Mouse (Mus musculus) left cerebral cortex, postnatal 10 days (tissue): ENCODE results near the gene Dtx3. TPM values are rescaled to one million over a fixed set of nuclear protein-coding genes. Genes with fewer than 3 reads are reported as not detected.
A peak's percentile ranks its signal among the peaks of the same experiment; 100 is the strongest.
"Not testable (repeated sequence)": the region's sequence is repeated elsewhere in the genome, so short reads cannot be mapped to it uniquely, and the experiment has no call there.

Experiments
- DNase-seq, 2 experiments: peaks; one replicate each; pipeline ENCODE4 v3.0.0; 2021 to 2022; ENCODE audit warnings: low spot score in 2 of 2, mixed read lengths in 1 of 2; ENCODE audit errors: extremely low spot score in 1 of 2
- intact Hi-C: fragments of 180-260 bp; cut with DNase I; formaldehyde crosslinking; loops from one replicate; pipeline ENCODE4 v1.15.1; 2025
- total RNA-seq, 2 experiments: library from RNA; stranded (reverse); gene quantifications; 2 replicates each; pipeline ENCODE4 v1.2.3; 2021

Dtx3 gene
- total RNA-seq, 2 experiments from 2014 or later: 182 to 185 TPM

DNA sequence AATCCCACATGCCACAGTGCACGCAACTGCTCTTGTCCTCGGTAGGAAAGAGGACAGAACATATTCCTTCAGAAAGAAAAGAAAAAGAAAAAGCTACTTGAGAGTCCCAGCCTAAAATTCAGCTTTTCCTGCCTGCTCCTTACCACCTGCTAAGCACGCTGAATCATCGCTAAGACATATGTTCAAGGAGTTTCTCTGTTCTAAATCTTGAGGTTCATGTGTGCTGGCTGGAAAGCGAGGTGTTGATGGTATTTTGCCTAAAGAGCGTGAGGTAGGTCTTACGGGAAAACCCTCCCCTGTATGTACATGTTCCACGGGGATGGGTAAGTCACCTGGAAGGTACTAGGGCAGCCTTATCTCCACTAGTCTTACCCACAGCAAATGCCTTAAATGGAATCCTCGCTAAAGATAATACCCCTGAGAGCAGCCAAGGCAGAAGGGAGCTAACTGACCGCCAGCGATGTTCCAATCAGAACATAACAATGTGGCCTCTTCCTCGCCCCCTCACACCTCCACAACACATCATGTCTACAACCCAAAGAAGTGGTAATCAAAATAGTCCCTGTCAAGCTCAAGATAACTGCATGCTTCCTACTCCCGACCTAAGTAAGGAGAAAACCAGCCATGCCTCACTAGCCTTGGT is 14.5 kb upstream of the Dtx3 start:
- intact Hi-C loops: no loop called here

DNA sequence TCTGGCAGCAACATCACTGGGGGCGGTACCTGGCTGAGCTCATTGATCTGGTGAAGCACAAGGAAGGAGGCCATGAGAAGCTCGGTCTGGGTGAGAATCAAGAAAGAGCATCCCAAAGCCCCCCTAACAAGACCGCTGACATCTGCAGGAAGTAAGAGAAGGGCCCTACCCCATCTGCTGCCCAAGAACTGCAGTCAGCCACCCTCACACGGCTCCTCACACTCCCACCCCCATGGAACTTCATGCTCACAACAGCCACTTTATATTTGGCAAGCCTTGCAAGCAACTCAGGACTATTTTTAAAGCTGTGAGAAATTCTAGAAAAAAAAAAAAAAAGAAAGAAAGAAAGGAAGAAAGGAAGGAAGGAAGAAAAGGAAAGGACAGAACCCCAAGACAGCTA is 13.4 kb upstream of the Dtx3 start:
- intact Hi-C loops: no loop called here
- no peak for DNase-seq

More for the DNA sequence above, 14.5 kb upstream of the Dtx3 start:
- DNase-seq: no peak

DNA sequence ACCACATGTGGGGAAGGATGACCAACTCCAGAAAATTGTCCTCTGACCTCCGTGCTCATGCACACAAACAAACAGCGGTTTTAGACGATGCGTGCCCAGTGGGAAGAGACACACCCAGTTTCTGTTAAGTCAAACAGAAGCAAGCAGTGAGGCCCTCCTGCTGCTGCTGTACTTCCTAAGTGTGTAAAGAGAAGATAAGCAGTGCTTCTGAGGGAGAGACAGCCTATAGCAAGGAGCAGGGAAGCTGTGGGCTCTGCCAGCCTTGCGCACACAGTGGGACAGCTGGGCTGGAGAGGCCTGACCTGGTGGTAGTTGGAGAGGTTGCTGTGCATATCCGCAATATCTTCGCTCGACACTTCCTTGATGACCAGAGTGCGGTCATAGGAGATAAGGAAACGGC is 9.8 kb upstream of the Dtx3 start:
- intact Hi-C loops: no loop called here
- peak in 1 of 2 experiments; percentile 13 for DNase-seq

DNA sequence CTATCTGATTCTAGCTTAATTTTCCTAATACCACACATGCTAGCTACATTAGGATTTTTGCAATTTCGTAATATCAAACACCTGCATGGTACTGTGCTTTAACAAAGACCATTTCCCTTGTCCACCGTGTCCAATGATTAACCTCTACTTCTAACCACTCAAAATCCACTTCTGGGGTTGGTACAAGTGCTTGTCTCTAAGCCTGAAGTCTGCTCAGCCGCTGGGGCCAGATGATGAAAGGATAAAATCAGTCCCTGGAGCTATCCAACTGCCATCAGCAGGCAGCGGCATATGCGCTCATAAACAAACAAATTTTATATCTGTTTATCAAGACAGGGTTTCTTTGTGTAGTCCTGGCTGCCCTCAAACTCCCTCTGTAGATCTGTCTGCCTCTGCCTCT is 9.1 kb upstream of the Dtx3 start:
- DNase-seq: no peak
- intact Hi-C loops: no loop called here

DNA sequence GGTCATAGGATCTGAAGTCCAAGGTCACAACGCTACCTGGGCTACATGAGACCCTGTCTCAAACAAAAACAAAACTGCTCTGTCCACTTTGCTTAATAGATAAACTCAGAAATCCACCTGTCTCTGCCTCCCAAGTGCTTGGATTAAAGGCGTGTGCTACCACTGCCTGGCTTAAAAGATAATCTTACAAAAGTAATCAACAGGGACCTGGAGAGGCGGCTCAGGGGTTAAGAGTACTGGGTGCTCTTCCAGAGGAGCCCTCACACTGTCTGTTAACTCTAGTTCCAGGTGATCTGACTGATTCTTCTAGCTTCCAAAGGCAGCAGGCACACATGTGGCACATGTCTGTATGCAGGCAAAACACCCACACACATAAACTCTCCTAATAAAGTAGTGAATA is 7.6 kb upstream of the Dtx3 start:
- intact Hi-C loops: no loop called here
- DNase-seq: no peak

DNA sequence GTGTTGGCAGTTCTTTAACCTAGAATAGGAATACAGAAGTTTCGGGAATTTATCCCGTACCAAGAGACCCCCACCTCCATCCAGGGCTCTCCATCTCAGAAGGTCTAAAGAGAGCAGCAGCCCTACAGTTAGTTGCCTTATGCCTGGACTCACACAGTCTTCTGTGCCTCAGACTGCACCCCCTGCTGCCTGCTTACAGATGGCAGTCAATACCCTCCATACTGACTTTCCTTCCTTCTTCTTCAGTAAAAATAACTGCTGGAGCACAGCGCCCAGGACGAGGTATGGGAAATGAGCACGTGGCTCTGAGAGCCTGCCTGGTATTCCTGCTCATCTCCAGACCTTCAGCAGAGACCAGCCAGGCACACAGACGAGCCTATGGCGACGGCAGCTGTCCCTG is 4.8 kb upstream of the Dtx3 start:
- intact Hi-C loops: no loop called here
- no peak for DNase-seq

- DNase-seq: no peak
These were observed 3.9 kb upstream of the Dtx3 start for GRCm38 (mm10) chr10:127199474-127199873.

DNA sequence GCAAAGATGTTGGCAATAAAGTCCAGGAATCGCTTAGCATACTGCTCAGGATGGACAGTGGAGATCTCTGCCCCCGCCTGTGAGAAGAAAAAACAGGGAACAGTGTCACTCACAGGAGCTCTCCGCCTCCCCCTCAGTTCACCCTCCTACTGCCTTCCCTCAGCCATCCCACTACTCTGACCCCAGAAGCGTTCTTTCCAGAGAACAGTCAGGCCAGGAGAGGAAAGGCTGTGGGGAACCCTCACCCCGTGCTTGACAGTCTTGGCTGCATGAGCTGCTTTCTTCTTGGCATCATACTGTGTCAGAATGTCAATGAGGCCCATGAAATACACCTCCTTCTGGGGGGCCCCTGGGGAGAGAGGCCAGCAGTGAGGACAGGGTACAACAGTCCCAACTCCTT is 3.5 kb upstream of the Dtx3 start:
- DNase-seq: no peak
- intact Hi-C loops: no loop called here

More at GRCm38 (mm10) chr10:127199474-127199873, 3.9 kb upstream of the Dtx3 start:
- intact Hi-C loops: no loop called here

DNA sequence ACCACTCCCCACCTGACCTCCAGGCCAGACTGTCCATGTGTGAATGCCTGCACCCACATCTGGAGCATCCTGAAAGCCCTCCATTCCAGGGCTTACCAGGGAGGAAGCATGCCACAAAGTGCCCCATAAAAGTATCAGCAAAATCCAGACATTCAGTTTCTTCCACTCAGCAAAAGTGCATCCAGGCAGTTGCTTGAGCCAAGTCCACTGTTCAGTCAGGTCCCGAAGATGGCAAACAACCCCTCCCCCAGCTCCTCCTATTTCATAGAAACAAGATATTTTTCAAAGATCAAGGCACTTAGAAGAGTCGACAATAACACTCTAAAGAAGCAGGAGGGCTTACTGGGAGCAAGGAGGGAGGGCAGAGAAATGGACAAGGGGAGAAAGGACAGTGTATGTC is 3.0 kb upstream of the Dtx3 start:
- DNase-seq: no peak

DNA sequence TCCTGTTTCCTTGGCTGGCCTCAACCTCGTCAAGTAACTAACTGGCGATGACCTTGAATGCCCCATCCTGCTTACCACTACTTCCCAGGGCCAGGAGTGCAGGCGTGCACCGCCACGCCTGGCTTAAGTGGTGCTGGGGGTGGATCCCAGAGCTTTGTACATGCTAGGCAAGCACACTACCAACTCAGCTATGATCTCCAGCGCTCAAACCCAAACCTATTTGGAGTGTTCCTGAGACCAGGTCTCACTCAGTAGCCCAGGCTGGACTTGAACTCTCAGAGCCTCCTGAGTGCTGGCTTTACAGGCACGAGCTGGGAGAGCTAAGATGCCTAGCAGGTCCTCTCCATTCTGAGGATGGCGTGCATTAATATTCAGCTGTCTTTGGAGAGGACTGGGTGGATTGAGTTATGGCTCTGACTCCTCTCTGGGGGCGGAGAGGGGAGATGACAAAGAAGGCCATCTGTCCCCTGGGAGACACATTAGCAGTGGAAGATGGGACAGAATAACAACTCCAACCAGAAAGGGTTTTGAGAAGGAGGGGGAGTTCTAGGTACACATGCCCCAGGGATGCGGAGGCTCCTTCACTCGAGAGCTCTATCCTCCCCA is 2.1 kb upstream of the Dtx3 start:
- intact Hi-C loops: no loop called here

More for the DNA sequence above, 3.0 kb upstream of the Dtx3 start:
- intact Hi-C loops: no loop called here

DNA sequence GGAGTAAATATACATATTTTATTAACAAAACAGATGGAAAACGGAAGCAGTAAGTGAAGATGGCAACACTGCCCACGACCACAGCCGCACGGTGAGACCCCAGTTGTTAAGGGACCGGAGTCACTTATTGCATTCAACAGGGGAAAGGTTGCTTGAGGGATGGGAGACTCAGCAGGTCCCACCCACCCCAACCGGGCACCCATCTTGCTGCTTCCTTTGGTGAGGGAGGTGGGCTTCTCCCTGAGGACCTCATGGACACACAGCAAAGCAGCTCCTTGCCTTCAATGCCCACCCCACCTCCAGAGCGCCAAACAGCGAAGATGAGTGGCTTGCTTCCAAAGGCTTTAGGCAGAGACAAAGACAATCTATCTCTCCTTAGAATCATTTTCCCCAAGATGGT is 1.6 kb upstream of the Dtx3 start:
- intact Hi-C loops: no loop called here
- DNase-seq: no peak

More for the DNA sequence above, 2.1 kb upstream of the Dtx3 start:
- no peak for DNase-seq

DNA sequence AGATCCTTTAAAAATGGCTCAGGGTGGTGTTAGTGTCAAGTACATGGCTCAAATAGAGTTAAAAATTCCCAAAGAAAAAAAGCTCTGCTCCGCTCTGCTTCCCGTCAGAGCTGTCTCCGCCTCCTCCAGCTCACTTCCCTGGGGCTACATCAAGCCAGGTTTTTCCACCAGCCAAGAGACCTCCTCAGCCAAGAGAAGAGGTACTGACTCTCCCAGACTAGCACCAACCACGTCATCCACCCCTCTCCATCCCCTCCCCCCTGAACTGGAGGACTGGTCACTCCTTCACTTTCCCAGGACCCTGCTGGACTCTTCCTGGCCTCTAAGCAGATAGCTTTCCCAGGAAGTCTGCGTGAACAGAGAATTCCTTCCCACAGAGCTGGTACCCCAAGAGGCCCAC is 864 bp upstream of the Dtx3 start:
- intact Hi-C loops: no loop called here

GRCm38 (mm10) chr10:127194428-127195327 is 850 bp downstream of the Dtx3 start:
- DNase-seq: peak in 1 of 2 experiments; percentile 82
- intact Hi-C loops: no loop called here

More for the DNA sequence above, 864 bp upstream of the Dtx3 start:
- peak in 1 of 2 experiments; percentile 82 for DNase-seq

DNA sequence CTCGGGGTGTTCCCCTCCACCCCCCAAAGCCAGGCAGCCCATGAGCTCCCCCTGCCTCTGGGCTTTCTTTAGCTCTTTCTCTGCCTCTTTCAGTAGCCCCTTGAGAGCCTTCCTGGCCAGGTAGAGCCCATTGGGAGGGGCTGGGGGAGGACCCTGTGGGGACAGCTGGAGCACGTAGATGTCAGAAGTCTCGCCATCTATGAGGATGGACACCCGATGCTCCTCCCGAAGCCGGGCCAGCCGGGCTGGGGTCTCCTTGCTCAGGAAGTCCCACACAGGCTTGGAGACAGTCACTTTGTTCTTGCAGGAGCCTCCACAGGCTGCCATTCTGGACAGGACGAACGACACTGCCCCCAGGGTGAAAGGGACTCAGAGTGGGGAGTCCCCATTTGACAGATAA is 2.5 kb downstream of the Dtx3 start:
- no peak for DNase-seq
- intact Hi-C loops: no loop called here

- intact Hi-C loops, DNase-seq: not testable (repeated sequence)
These were observed 3.5 kb downstream of the Dtx3 start for GRCm38 (mm10) chr10:127192057-127192328.

- intact Hi-C loops: no loop called here
These were observed 4.1 kb downstream of the Dtx3 start for GRCm38 (mm10) chr10:127191191-127192056.

GRCm38 (mm10) chr10:127190398-127191190 is 4.9 kb downstream of the Dtx3 start:
- intact Hi-C loops: no loop called here
- DNase-seq: no peak

More at GRCm38 (mm10) chr10:127191191-127192056, 4.1 kb downstream of the Dtx3 start:
- DNase-seq: no peak

- intact Hi-C loops: no loop called here
- DNase-seq: peak in 1 of 2 experiments; percentile 76
These were observed 5.7 kb downstream of the Dtx3 start, which contains the start of gene Arhgef25 for GRCm38 (mm10) chr10:127189651-127190381. Gene Arhgef25 (minus strand): TSS chr10:127190083.
